Mouse (Mus musculus): Measurements from ENCODE around the gene Rnd2.
"Not testable (repeated sequence)": the region's sequence is repeated elsewhere in the genome, so short reads cannot be mapped to it uniquely, and the experiment has no call there.

Rnd2 gene

GRCm38 (mm10) chr11:101468731-101469130 is 3.9 kb downstream of the Rnd2 start:
- no peak for DNase-seq (ENCODE audit: low spot score)

- DNase-seq (ENCODE audit: low spot score) = no peak
Observed at GRCm38 (mm10) chr11:101469155-101469554, 4.4 kb downstream of the Rnd2 start.

- no peak for DNase-seq (ENCODE audit: low spot score)
Observed at GRCm38 (mm10) chr11:101470206-101470605, 5.4 kb downstream of the Rnd2 start.

GRCm38 (mm10) chr11:101471926-101472325 is 7.1 kb downstream of the Rnd2 start:
- DNase-seq (ENCODE audit: low spot score) = no peak

- peak; percentile 34 for DNase-seq (ENCODE audit: low spot score)
Observed at GRCm38 (mm10) chr11:101472336-101472735, 7.5 kb downstream of the Rnd2 start.

- DNase-seq (ENCODE audit: low spot score) = not testable (repeated sequence)
Observed at GRCm38 (mm10) chr11:101473686-101474085, 8.9 kb downstream of the Rnd2 start.

- no peak for DNase-seq (ENCODE audit: low spot score)
Observed at GRCm38 (mm10) chr11:101474298-101474697, 9.5 kb downstream of the Rnd2 start.

GRCm38 (mm10) chr11:101476361-101476760 is 11.6 kb downstream of the Rnd2 start:
- DNase-seq (ENCODE audit: low spot score) = not testable (repeated sequence)

GRCm38 (mm10) chr11:101477194-101477551 is 12.4 kb downstream of the Rnd2 start:
- no peak for DNase-seq (ENCODE audit: low spot score)

GRCm38 (mm10) chr11:101477552-101478211 is 12.9 kb downstream of the Rnd2 start:
- DNase-seq (ENCODE audit: low spot score) = no peak

- no peak for DNase-seq (ENCODE audit: low spot score)
Observed at GRCm38 (mm10) chr11:101479171-101479635, 14.4 kb downstream of the Rnd2 start.

GRCm38 (mm10) chr11:101480912-101481311 is 16.1 kb downstream of the Rnd2 start:
- no peak for DNase-seq (ENCODE audit: low spot score)

- DNase-seq (ENCODE audit: low spot score) = no peak
Observed at GRCm38 (mm10) chr11:101483804-101484203, 19.0 kb downstream of the Rnd2 start.

- no peak for DNase-seq (ENCODE audit: low spot score)
Observed at GRCm38 (mm10) chr11:101484245-101484644, 19.4 kb downstream of the Rnd2 start.

GRCm38 (mm10) chr11:101484814-101485213 is 20.0 kb downstream of the Rnd2 start:
- no peak for DNase-seq (ENCODE audit: low spot score)

GRCm38 (mm10) chr11:101485509-101486028 is 20.8 kb downstream of the Rnd2 start:
- DNase-seq (ENCODE audit: low spot score) = no peak

GRCm38 (mm10) chr11:101486126-101486525 is 21.3 kb downstream of the Rnd2 start:
- no peak for DNase-seq (ENCODE audit: low spot score)

GRCm38 (mm10) chr11:101506269-101506780 is 41.5 kb downstream of the Rnd2 start:
- DNase-seq (ENCODE audit: low spot score) = no peak

GRCm38 (mm10) chr11:101507090-101507489 is 42.3 kb downstream of the Rnd2 start:
- DNase-seq (ENCODE audit: low spot score) = no peak

- DNase-seq (ENCODE audit: low spot score) = no peak
Observed at GRCm38 (mm10) chr11:101518937-101519336, 54.1 kb downstream of the Rnd2 start.

GRCm38 (mm10) chr11:101519364-101519763 is 54.6 kb downstream of the Rnd2 start:
- no peak for DNase-seq (ENCODE audit: low spot score)
